Mouse (Mus musculus): ENCODE measurements at regions not wholly inside any gene's neighbourhood (a gene's known extent, or its start where the extent isn't known, plus 50 kb on each side); places are given as distances from the start of the nearest gene placed in this dataset.

DNA sequence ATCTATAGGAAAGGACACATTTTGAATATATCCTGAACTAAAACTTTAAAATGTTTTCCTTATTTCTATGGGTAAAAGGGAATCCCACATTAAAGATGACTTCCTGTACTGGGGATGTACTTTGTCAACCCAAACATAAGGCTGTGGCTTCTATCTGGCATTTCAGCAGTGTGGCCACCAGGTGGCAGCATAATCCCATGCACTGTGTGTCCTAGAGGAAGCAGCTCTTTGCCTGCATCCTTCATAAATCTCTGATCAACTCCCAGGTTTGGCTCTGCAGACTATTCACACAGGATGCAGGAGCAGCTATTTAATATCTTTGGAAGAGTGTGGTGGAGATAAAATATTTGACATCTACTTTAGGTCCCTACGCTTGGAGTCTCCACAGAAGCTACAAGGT, 59.1 kb downstream of the Bmp15 start:
- Histone ChIP-seq H3K4me3 (ENCODE audit: insufficient read depth, low read length) (no peak overlapping the region), H3K27ac (ENCODE audit: insufficient read depth, low read length) (no peak overlapping the region), H3K4me1 (ENCODE audit: control insufficient read depth, insufficient read depth, low read length) (no peaks in the 10 kb centered on the region)
- TF ChIP-seq CTCF (IDR thresholded peaks at IDR 0.05; ENCODE audit: borderline replicate concordance, insufficient read depth, low read length) = peak; percentile 79; the same call in 1 of the 2 replicates
- TF ChIP-seq POLR2A (IDR thresholded peaks at IDR 0.05; ENCODE audit: low read depth, low read length) = no peak

DNA sequence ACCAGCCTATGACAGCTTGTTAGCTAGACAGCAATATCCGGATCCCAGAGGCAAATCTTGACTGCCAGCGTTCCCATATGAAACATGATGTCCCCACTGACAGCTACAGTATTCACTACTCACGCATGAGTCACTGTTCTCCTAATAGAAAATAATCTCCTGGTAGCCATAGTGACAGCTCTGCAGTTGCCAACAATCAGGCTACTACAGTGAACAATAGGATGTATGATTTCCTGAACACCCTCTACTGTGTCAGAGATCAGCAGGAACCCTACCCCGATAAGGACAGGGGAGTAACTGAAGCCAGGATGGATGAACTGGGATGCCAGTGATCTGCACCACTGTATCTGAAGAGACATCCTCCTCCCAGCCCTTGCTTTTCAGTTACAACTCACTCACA, 62.0 kb downstream of the Bmp15 start:
- H3K4me3 ChIP-seq (ENCODE audit: insufficient read depth, low read length) = no peak overlapping the region
- TF ChIP-seq POLR2A (IDR thresholded peaks at IDR 0.05; ENCODE audit: low read depth, low read length) (no peak), CTCF (IDR thresholded peaks at IDR 0.05; ENCODE audit: borderline replicate concordance, insufficient read depth, low read length) (no peak)
- H3K27ac ChIP-seq (ENCODE audit: insufficient read depth, low read length) = no peak overlapping the region
- H3K4me1 ChIP-seq (ENCODE audit: control insufficient read depth, insufficient read depth, low read length) = no peaks in the 10 kb centered on the region

GRCm38 (mm10) chrX:6254058-6254457, 66.5 kb downstream of the Bmp15 start:
- no peak overlapping the region for H3K27ac ChIP-seq (ENCODE audit: insufficient read depth, low read length)
- no peaks in the 10 kb centered on the region for H3K4me1 ChIP-seq (ENCODE audit: control insufficient read depth, insufficient read depth, low read length)
- no peak overlapping the region for H3K4me3 ChIP-seq (ENCODE audit: insufficient read depth, low read length)
- no peak for TF ChIP-seq POLR2A (IDR thresholded peaks at IDR 0.05; ENCODE audit: low read depth, low read length)
- TF ChIP-seq CTCF (IDR thresholded peaks at IDR 0.05; ENCODE audit: borderline replicate concordance, insufficient read depth, low read length) = no peak

DNA sequence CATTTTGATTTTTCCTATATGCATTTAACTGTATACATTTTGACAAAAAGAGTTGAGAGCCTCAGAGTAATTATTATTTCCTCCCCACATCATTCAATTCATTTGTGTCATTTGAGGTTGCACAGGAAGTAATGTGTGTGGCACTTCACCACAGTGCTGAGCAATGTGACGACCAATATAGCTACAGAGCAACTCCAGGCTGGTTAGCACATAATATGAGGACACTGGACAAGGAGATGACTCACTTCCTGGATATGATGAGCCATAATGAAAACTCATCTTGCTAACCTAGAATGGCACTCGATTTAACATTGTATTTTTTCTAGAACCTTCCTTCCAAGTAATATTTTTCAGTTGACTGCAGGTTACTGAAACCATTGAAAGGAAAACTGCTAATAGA, 67.6 kb downstream of the Bmp15 start:
- Histone ChIP-seq H3K27ac (ENCODE audit: insufficient read depth, low read length) (no peak overlapping the region), H3K4me1 (ENCODE audit: control insufficient read depth, insufficient read depth, low read length) (no peaks in the 10 kb centered on the region), H3K4me3 (ENCODE audit: insufficient read depth, low read length) (no peak overlapping the region)
- TF ChIP-seq CTCF (IDR thresholded peaks at IDR 0.05; ENCODE audit: borderline replicate concordance, insufficient read depth, low read length) = no peak
- no peak for TF ChIP-seq POLR2A (IDR thresholded peaks at IDR 0.05; ENCODE audit: low read depth, low read length)

Measured in embryonic fibroblast, embryonic 13.5 days (primary cell).